Mouse (Mus musculus) spleen, adult 18-20 months (tissue): ENCODE results near the gene Ablim2.
A peak's percentile ranks its signal among the peaks of the same experiment; 100 is the strongest.

Experiments
- DNase-seq, 2 experiments: peaks; one replicate each; pipeline ENCODE4 v3.0.0; 2022; ENCODE audit warnings: mixed read lengths in 2 of 2

The Ablim2 gene

DNA sequence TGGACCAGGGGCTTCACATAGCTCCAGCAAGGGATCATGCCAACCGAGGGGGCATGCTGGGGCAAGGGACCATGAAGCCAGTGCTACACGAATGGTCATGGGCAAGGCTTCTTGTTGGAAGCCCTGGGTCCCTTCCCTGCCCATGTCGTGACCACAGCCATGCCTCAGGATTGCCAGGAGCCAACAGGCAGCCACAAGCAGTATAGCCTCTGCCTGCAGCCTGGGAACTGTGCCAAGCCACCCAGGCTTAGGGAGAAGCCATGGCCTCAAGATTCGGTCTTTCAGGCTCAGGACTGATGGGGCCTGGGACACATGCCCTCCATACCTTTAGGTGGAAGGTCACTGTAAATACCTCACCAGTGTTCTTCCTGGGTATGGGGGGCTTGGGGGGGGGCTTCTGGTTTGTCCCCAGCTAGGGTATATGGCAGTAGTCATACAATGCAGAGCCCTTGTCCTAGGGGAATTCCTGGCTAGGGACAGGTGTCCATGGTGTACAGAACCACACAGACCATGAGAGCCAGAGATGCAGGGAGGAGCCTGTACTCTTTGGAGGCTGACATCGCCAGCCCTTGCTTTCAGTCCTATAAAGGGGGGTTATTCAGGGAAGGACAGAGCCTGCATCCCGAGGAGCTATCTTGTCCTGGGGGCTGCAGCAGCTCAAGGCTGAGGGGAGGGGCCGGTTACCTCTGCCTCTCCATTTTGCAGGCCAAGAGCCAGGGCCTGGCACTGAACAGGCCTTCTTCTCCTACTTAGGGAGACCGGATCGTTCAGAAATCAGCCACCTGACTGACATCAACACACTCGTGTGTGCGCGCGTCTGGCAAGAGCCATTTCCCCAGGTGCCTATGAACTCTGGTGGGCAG is 15.8 kb downstream of the Ablim2 start:
- no peak for DNase-seq

DNA sequence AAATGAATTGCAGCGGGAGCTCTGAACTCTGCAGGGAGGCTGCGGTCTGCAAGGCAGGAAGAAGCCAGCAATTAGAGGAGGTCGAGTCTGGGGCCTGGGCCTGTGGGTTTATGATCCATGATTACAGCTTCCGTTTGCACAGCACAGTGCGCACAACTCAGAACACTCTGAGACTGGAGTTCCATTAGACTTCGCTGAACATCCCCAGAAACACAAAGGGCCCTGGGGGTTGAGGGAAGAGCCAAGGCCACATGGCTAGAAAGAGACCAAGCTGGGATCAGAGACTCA is 16.4 kb downstream of the Ablim2 start:
- no peak for DNase-seq

DNA sequence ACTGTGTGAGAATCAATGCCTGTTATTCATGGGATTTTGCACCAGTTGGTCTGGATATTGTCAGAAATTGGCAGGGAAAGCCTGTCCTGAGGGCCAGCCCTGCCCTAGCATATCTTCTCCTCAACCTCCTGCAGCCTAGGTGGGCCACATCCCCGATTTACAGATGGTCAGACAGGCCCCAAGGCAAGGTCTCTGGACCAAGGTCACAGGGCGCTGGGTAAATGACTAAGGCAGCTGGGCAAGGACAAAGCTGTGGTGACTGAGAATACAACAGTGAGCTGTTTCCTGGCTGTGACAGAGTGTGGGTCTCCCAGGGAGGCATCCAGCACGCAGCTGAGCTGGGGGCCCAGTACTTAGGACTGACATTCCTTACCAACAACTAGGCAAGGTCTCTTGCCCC is 23.4 kb downstream of the Ablim2 start:
- DNase-seq, result no peak

GRCm38 (mm10) chr5:35782648-35783180 is 25.0 kb downstream of the Ablim2 start:
- no peak for DNase-seq

DNA sequence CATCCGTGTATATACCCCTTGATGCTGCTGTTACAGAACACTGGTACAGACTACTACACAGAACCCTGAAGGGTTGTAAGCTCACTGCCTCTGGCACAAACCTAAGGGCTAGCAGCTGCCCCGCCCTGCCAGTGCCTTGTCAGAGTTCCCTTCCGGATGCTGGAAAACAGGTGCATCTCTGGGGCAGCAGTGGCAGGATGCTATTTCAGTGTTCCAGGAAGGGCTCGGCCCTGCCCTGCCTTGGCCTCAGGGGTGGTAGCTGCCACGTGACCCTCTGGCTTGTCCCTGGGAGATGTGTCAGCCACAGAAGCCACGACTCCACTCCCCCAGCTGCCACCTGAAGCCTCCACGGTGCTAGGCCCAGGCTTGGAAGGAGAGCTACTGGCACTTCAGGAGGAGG is 28.2 kb downstream of the Ablim2 start:
- no peak for DNase-seq

DNA sequence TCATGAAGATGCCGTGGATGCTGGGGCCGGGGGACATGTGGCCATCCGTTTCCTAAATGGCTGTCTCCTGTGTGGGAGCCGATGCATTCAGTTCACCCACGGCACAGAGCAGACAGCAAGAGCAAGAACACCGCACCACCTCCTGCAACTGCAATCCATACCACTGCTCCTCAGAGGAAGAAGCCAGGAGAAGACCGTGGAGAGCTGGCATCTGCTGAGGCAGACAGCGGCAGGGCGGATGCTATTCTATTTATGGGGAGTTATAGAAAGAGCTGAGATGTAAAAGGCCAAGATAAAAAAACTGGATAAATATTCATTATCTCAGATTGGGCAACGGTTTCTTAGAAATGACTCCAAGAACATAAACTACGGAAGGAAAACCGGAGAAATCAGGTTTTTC is 30.2 kb downstream of the Ablim2 start:
- no peak for DNase-seq

DNA sequence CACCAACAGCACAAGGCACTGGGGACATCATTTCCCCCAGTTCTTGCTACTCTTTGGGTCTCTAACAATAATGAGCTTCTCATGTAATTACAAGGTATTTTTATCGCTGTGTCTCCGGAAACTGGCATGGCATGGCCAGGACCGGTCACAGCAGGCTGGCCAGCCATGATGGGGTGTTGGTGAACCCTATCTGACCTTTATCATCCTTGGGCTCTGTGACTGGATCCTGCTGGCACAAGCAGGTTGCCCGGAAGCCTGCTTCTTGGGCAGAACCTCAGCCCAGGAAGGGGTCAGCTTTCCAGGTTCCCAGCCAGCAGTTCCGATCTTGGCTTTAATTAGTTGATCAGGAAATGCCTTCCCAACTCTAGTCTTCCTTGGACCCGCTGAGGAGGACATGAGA is 31.0 kb downstream of the Ablim2 start:
- DNase-seq, result no peak

DNA sequence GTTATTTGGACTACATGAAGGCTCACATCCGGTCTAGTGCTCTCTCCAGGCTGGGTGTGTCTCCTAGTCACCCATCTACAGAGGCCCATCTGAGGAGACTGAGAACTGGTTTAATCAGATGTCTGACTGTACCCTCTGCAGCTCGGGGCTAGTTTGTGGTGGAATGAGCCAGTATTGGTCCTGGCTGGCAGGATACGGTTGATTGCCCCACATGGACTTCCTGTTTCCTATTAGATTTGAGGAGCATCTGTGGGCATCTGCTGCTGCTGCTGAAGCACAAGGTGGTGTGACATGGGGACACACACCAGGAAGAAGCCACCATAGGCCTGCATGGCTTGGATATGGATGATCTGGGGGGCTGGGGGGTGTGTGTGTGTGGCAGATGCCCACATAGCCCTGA is 32.0 kb downstream of the Ablim2 start:
- no peak for DNase-seq

GRCm38 (mm10) chr5:35790387-35791065 is 32.8 kb downstream of the Ablim2 start:
- no peak for DNase-seq

- DNase-seq, result no peak
These were observed 36.3 kb downstream of the Ablim2 start for GRCm38 (mm10) chr5:35793971-35794370.

- DNase-seq, result no peak
These were observed 37.3 kb downstream of the Ablim2 start for GRCm38 (mm10) chr5:35794942-35795341.

DNA sequence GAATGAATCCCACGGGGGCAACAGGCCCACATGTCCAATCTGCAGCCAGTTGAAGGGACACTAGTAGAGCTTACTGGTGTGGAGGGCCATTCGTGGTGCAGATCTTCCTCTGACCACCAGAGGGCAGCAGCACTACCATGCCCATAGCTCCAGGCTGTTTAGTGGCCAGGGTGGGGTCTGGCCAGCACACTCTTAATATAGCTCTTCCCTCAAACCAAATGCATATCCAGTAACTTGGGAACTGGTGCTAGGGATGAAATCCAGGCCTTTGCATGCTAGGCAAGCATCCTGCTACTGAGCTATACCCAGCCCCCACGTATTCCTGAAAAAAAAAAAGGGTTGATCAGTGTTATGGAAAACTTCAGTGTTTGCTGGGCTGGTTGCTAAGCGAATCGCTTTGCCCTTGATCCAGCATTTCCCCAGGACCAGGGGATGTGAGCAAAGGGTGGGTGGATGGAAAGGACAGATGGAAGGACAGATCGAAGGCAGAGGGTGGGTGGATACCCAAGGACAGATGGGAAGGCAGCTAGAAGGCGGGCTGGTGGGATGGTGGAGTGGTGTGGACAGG is 37.9 kb downstream of the Ablim2 start:
- peak in 1 of 2 experiments; percentile 52 for DNase-seq

DNA sequence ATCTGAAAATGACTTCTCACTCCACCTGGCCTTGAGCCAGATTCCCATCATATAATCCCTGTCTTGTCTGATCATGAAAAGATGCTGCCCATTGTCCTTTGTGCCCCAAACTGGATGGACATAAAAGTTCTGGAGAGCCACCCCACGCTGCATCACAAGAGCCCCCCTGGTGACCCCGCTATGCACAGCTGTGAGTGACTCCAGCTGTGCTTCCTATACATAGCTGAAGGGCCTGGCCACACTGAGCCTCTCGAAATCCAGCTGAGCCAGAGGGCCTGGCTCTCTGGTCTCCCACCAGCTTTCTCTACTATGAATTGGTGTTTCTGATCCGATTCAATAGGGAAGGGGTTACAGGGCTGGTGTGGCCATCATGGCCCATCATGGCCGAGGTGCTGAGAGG is 38.5 kb downstream of the Ablim2 start:
- DNase-seq, result no peak

- DNase-seq, result no peak
These were observed 41.4 kb downstream of the Ablim2 start for GRCm38 (mm10) chr5:35799090-35799489.

DNA sequence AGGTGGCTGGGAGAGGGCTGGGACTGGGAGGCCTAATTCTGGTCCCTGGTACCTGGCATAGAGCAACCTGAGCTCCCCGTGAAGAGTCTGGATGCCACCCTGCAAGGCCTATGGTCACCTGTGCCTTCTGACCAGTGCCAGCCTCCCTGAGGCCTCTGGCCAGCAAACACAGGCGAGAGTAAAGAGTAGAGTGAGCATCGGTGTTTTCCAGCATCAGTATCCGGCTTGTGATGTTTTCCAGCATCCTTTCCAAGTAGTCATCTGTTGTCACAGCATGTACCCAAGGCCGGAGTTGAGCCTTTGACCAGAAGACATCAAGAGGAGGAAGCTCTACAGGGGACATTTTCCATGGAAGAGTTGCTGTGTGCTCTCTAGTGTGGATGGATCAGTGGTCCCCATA is 45.7 kb downstream of the Ablim2 start:
- DNase-seq, result no peak

DNA sequence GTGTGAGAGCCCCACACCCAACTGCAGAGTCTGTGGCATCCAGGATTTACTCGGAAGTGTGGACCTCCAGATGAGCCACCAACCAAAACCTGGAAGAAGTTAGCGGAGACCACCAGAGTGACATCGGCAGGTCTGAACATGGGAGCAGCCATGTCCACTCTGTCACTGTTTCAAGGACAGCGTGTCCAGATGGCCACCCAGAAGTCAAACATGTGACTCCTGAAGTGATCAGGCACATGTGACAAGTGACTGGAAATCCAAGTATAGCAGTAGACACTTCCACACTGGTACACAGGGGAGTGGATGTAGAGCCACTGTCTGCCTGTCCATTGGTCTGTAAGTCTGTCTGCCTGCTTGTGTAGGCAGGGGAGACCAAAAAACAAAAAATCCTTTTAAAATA is 47.0 kb downstream of the Ablim2 start:
- no peak for DNase-seq

GRCm38 (mm10) chr5:35805209-35805608 is 47.5 kb downstream of the Ablim2 start:
- DNase-seq, result no peak

DNA sequence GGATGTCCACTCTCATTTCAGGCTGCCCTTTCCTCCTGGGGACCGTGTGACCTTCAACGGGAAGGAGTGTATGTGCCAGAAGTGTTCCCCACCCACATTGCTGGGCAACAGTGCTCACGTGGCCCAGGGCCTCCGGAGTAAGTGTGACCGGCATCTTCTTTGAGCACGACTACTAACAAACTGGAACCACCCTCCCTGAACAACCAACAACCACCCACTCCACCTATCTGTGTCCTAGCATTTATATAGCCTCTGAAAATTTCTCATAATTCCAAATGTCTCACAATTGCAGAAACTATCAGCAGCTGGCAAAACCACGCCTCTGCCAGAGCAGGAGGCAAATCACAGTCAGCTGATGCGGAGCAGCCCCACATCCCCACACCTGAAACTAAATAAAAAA is 49.3 kb downstream of the Ablim2 start:
- no peak for DNase-seq

GRCm38 (mm10) chr5:35810526-35810925 is 52.8 kb downstream of the Ablim2 start:
- DNase-seq, result no peak

DNA sequence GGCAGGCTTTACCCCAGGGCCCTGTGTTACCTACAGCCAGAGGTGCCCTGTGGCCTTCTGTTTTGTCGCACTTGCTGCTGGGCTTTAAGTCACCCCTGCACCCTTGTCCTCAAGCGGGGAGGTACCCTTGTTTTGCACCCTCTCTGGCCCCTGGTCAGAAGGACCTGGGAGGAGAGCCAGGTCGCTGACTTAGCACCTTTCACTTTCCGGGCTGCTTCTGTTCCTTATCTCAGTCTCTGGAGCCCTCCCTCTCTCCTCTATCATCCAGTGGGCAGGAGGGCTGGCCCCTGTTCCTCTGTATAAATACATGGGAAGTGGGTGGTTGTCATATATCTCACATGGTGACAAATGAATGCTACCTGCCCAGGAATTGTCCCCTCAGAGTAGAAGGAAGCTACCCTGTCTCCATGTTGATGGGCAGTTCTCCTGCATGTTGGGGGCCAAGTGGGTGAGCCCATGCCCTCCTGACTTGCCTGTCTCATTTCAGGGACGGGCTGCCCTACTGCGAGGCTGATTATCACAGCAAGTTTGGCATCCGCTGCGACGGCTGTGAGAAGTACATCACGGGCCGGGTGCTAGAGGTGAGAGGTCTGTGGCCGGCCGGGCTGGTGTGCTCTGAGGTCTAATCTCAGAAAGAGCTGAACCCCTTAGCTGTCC is 54.1 kb downstream of the Ablim2 start:
- DNase-seq, result no peak

DNA sequence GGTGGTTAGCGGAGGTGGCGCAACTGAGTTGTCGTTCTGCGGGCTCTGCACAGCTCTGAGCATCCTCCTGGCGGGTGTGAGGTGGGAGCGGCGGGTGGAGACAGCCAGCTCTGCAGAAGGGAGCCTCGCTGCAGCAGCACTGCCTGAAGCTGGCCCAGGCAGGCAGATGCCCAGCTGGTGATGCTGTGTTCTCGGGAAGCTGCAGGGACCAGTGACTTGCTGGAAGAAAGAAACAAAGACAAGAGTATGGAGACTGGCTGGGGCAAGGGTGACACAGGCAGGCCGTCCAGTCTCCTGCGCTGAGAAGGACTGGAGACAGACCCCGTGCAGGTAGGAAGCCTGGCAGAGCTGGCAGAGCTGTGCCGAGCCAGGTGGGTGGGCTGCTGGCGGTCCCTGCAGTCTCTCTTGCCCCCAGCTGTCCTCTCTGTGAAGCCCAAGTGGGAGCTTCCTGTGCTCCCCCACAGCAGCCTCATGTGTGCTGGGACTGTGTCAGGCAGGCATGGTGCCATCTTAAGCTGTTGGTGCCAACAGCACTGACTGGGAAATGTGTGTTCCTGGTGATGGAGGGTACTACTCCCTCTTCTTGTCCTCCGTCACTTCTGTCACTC is 56.8 kb downstream of the Ablim2 start:
- DNase-seq, result no peak

DNA sequence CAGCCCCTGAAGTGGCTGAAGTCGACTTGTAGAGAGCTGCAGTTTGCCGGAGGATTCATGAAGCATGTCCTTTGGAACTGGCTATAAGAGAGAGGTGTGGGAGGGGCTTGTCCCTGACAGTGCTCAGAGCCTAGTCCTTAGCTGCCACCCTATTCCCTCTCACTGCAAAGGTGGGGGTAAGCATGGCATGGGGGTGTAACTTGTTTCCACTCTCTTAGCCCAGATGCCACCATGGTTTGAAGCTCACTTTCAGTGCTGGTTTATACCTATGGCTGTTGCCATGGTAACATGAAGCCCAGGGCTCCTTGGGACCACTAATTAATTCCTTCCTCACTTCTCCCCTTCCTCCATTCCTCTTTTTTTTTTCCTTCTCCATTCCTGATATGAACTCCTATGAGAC is 57.4 kb downstream of the Ablim2 start:
- no peak for DNase-seq

- DNase-seq, result no peak
These were observed 59.6 kb downstream of the Ablim2 start for GRCm38 (mm10) chr5:35817266-35817665.
